ENCODE assay signal across 8 mouse cellular contexts in the genomic region with DNA sequence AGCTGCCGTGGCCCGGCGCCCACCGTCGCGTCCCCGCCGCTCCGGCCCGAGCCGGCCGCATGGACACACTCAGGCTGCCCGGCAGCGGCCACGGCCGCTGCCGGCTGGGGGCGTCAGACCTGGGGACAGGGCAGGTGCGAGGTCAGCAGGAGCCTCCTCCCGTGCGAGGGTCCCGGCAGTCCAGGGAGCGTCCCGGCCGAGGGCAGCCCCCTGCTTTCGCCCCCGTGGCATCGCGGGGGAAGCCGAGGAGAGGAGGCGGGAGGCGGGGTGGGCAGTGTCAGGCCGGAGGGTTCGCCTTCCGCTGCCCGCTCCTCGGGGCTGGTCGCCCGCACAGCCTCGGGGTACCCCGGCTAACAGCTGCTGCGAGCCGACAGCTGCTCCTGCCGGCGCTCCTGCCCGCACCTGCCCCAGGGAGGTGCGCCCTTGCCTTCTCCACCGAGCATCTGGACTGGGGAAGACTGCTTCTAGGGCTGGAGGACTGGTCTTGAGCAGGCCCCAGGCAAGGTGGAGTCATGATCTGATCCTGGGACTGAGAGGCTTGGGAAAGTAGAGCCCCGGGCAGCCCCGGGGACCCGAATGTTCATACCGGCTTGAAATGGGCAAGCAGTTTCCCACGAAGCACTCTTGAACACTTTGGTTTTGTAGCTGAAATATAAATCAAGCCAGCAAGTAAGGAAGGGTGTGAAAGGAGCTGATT. TPM values are rescaled to one million over a fixed set of nuclear protein-coding genes. Genes with fewer than 3 reads are reported as not detected.
A peak's percentile ranks its signal among the peaks of the same experiment; 100 is the strongest.
DNase-seq lines count a peak whose midpoint lies in the region; ATAC-seq lines count a peak whose summit lies in the region.

No protein-coding gene starts in this region.

- no peaks in the 10 kb centered on the region for H3K27me3 ChIP-seq in hindbrain, embryonic 15.5 days
- no peaks in the 10 kb centered on the region for H3K27me3 ChIP-seq in limb, embryonic 15.5 days
- no peaks in the 10 kb centered on the region for H3K27me3 ChIP-seq in midbrain, embryonic 16.5 days (ENCODE audit: control insufficient read depth, insufficient read depth, low read depth, low read length)
- no peaks in the 10 kb centered on the region for H3K27me3 ChIP-seq in stomach, embryonic 15.5 days (replicated peaks)

- H3K4me2 ChIP-seq in hindbrain, embryonic 15.5 days, result peak overlapping the region; percentile 65
- peak overlapping the region; percentile 63 for H3K4me2 ChIP-seq in limb, embryonic 15.5 days
- peak overlapping the region; percentile 79 for H3K4me2 ChIP-seq in midbrain, embryonic 16.5 days (ENCODE audit: low read length)
- peak overlapping the region; percentile 59 for H3K4me2 ChIP-seq in stomach, embryonic 15.5 days

- WGBS in hindbrain, embryonic 15.5 days, result 1% methylated on average over 50 of the region's 53 CpGs
- WGBS in limb, embryonic 15.5 days, result under 1% methylated on average over 48 of the region's 53 CpGs
- under 1% methylated on average over 48 of the region's 53 CpGs for WGBS in midbrain, embryonic 16.5 days
- WGBS in stomach, embryonic 15.5 days, result under 1% methylated on average over 51 of the region's 53 CpGs

- peak; percentile 62 for ATAC-seq in erythroid progenitor cell, adult 5-6 weeks (replicated peaks; ENCODE audit: low FRiP score, poor library complexity, severe bottlenecking)
- peak; percentile 68 for ATAC-seq in hindbrain, embryonic 15.5 days (ENCODE audit: low FRiP score, low read depth)
- peak; percentile 70 for ATAC-seq in limb, embryonic 15.5 days (ENCODE audit: insufficient number of reproducible peaks, low FRiP score, low TSS enrichment, low read depth)
- ATAC-seq in midbrain, embryonic 16.5 days, result peak; percentile 88
- ATAC-seq in stomach, embryonic 15.5 days (ENCODE audit: insufficient read depth, low FRiP score, low read depth), result peak; percentile 82

- H3K9ac ChIP-seq in hindbrain, embryonic 15.5 days, result peak overlapping the region; percentile 94
- H3K9ac ChIP-seq in limb, embryonic 15.5 days, result peak overlapping the region; percentile 96
- peak overlapping the region; percentile 99 for H3K9ac ChIP-seq in midbrain, embryonic 16.5 days (ENCODE audit: low read depth, low read length)
- H3K9ac ChIP-seq in stomach, embryonic 15.5 days, result peak overlapping the region; percentile 96

- peak; percentile 28 for DNase-seq in adrenal gland, adult 8-10 months
- DNase-seq in adrenal gland, adult 2 months, result no peak
- DNase-seq in ZHBTc4 (ENCODE audit: low read depth, low spot score), result peak; percentile 60

- H3K4me1 ChIP-seq in hindbrain, embryonic 15.5 days (replicated peaks), result peaks cover 20% of the 10 kb centered on the region
- H3K4me1 ChIP-seq in limb, embryonic 15.5 days, result 0 out of 2 replicates have a peak, but pooled peaks cover 5% of the 10 kb centered on the region
- peaks cover 8% of the 10 kb centered on the region for H3K4me1 ChIP-seq in midbrain, embryonic 16.5 days (ENCODE audit: control insufficient read depth, insufficient read depth, low read length)
- no peaks in the 10 kb centered on the region; the same call in 1 of the 2 replicates for H3K4me1 ChIP-seq in stomach, embryonic 15.5 days

- H3K9me3 ChIP-seq in hindbrain, embryonic 15.5 days, result no peaks in the 10 kb centered on the region
- no peaks in the 10 kb centered on the region for H3K9me3 ChIP-seq in limb, embryonic 15.5 days
- no peaks in the 10 kb centered on the region for H3K9me3 ChIP-seq in midbrain, embryonic 16.5 days (replicated peaks; ENCODE audit: control insufficient read depth, low read length, poor library complexity, severe bottlenecking)
- H3K9me3 ChIP-seq in stomach, embryonic 15.5 days, result no peaks in the 10 kb centered on the region

- peak overlapping the region; percentile 80 for H3K4me3 ChIP-seq in hindbrain, embryonic 15.5 days
- H3K4me3 ChIP-seq in limb, embryonic 15.5 days, result peak overlapping the region; percentile 95
- H3K4me3 ChIP-seq in midbrain, embryonic 16.5 days (ENCODE audit: low read depth, low read length), result peak overlapping the region; percentile 93
- H3K4me3 ChIP-seq in stomach, embryonic 15.5 days (replicated peaks), result peak overlapping the region; percentile 70

- no peaks in the 10 kb centered on the region for H3K36me3 ChIP-seq in hindbrain, embryonic 15.5 days
- H3K36me3 ChIP-seq in limb, embryonic 15.5 days, result 0 out of 2 replicates have a peak, but pooled peaks cover 4% of the 10 kb centered on the region
- H3K36me3 ChIP-seq in midbrain, embryonic 16.5 days (ENCODE audit: control insufficient read depth, insufficient read depth, low read length), result no peaks in the 10 kb centered on the region
- H3K36me3 ChIP-seq in stomach, embryonic 15.5 days, result no peaks in the 10 kb centered on the region

- H3K27ac ChIP-seq in hindbrain, embryonic 15.5 days (replicated peaks), result peak overlapping the region; percentile 95
- peak overlapping the region; percentile 94 for H3K27ac ChIP-seq in limb, embryonic 15.5 days
- H3K27ac ChIP-seq in midbrain, embryonic 16.5 days (ENCODE audit: low read length), result peak overlapping the region; percentile 96
- H3K27ac ChIP-seq in stomach, embryonic 15.5 days, result peak overlapping the region; percentile 90

RNA-seq across cellular contexts. Expression of gene Gigyf2, which starts 0.5 kb away (rescaled TPM):
- total RNA-seq in adrenal gland, adult 8-10 months (2022), result 100 to 1,000 TPM in 2 of 4 experiments, 10 to 100 TPM in 2; 87.7 to 132 (median 106) TPM
- 10 to 100 TPM; 66.6 to 95.5 TPM for total RNA-seq in adrenal gland, adult 2 months (2021)
- polyA plus RNA-seq in adrenal gland, adult 2 months (2012; rRNA removed), result 17.0 and 24.7 TPM in 2 replicates
- 84.0 and 90.5 TPM in 2 replicates for total RNA-seq in erythroid progenitor cell, adult 5-6 weeks (2015; ENCODE audit: low replicate concordance)
- total RNA-seq in erythroid progenitor cell, adult 5-6 weeks (2017; ENCODE audit: low replicate concordance), result 159 and 162 TPM in 2 replicates
- polyA plus RNA-seq in hindbrain, embryonic 15.5 days (2015; fragmentation: Nextera tagmentation; extraction: Ambion mirVana), result 62.1 and 70.2 TPM in 2 replicates
- 49.6 and 57.5 TPM in 2 replicates for polyA plus RNA-seq in limb, embryonic 15.5 days (2015; fragmentation: Nextera tagmentation; extraction: Ambion mirVana)
- polyA plus RNA-seq in midbrain, embryonic 16.5 days (2015; fragmentation: Nextera tagmentation; extraction: Ambion mirVana), result 66.4 and 75.4 TPM in 2 replicates
- polyA plus RNA-seq in stomach, embryonic 15.5 days (2015; fragmentation: Nextera tagmentation; extraction: Ambion mirVana), result 46.7 and 49.4 TPM in 2 replicates
